Mouse (Mus musculus): ENCODE measurements around the gene Pik3ap1. TPM values are rescaled to one million over a fixed set of nuclear protein-coding genes. Genes with fewer than 3 reads are reported as not detected.
A peak's percentile ranks its signal among the peaks of the same experiment; 100 is the strongest.
"Not testable (repeated sequence)": the region's sequence is repeated elsewhere in the genome, so short reads cannot be mapped to it uniquely, and the experiment has no call there.

Gene Pik3ap1
- polyA plus RNA-seq (2016; fragmentation: Nextera tagmentation; extraction: Ambion mirVana): 2.1 and 2.6 TPM in 2 replicates

GRCm38 (mm10) chr19:41384922-41385508 lies at the start of gene Pik3ap1:
TSS of gene Pik3ap1 (minus strand) at chr19:41385102.
- no peak for ATAC-seq (ENCODE audit: low FRiP score)
- peaks cover 11% of the 10 kb centered on the region for H3K4me1 ChIP-seq
- peaks cover 27% of the 10 kb centered on the region for H3K27me3 ChIP-seq
- H3K9ac ChIP-seq: peak within 1 kb of the TSS; percentile 46; the same call in 1 of the 2 replicates
- H3K36me3 ChIP-seq (replicated peaks): no peaks in the 10 kb centered on the region
- H3K27ac ChIP-seq: no peak within 1 kb of the TSS
- under 1% methylated on average over 41 of the region's 41 CpGs for WGBS
- H3K4me2 ChIP-seq: peak within 1 kb of the TSS; percentile 84
- peak within 1 kb of the TSS; percentile 43 for H3K4me3 ChIP-seq (replicated peaks)
- H3K9me3 ChIP-seq: no peaks in the 10 kb centered on the region

- not testable (repeated sequence) for H3K36me3 ChIP-seq (replicated peaks); ATAC-seq (ENCODE audit: low FRiP score); H3K4me1 ChIP-seq; H3K9ac ChIP-seq; H3K27me3 ChIP-seq; H3K4me2 ChIP-seq; H3K4me3 ChIP-seq (replicated peaks); H3K9me3 ChIP-seq; H3K27ac ChIP-seq
- no CpG with 5 or more reads among the region's 6 CpGs for WGBS
These were observed 46.7 kb upstream of the Pik3ap1 start for GRCm38 (mm10) chr19:41431512-41432164.

- not testable (repeated sequence) for ATAC-seq (ENCODE audit: low FRiP score); H3K9ac ChIP-seq; H3K36me3 ChIP-seq (replicated peaks); H3K4me2 ChIP-seq; H3K27me3 ChIP-seq; H3K4me3 ChIP-seq (replicated peaks); H3K4me1 ChIP-seq; H3K9me3 ChIP-seq; H3K27ac ChIP-seq
- WGBS: no CpG with 5 or more reads among the region's 8 CpGs
These were observed 41.2 kb upstream of the Pik3ap1 start for GRCm38 (mm10) chr19:41425927-41426772.

DNA sequence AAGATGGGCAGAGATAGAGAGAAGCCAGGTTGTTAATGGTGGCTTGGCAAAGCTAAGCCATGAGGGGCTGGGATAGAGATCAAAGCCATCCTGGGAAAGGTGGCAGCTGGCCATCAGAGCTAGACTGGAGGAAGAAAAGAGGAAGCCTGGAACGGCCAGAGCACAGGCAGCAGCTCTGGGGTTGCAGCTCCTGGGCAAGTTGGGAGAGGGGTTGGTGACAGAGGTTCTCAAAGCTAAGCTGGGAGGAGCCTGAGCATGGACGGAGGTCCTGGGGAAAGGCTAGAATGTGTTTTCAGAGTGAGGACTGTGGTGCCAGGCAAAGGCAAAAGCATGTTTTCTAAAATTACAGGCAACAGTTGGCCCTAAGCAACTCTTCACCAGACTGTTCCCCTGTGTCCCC lies 36.4 kb upstream of the Pik3ap1 start:
- Histone ChIP-seq H3K27me3 (no peaks in the 10 kb centered on the region), H3K36me3 (replicated peaks) (no peaks in the 10 kb centered on the region), H3K4me1 (no peaks in the 10 kb centered on the region), H3K27ac (no peak overlapping the region), H3K4me3 (replicated peaks) (no peak overlapping the region), H3K9ac (no peak overlapping the region), H3K9me3 (peaks cover 3% of the 10 kb centered on the region; the same call in 1 of the 2 replicates), H3K4me2 (no peak overlapping the region)
- ATAC-seq (ENCODE audit: low FRiP score): no peak
- WGBS: 86% methylated on average over 2 of the region's 2 CpGs

GRCm38 (mm10) chr19:41418786-41419185 lies 33.9 kb upstream of the Pik3ap1 start:
- WGBS: 74% methylated on average over 2 of the region's 2 CpGs
- no peak for ATAC-seq (ENCODE audit: low FRiP score)
- no peaks in the 10 kb centered on the region for H3K36me3 ChIP-seq (replicated peaks)
- no peak overlapping the region for H3K27ac ChIP-seq
- H3K4me2 ChIP-seq: no peak overlapping the region
- H3K4me3 ChIP-seq (replicated peaks): no peak overlapping the region
- no peaks in the 10 kb centered on the region for H3K27me3 ChIP-seq
- no peak overlapping the region for H3K9ac ChIP-seq
- H3K4me1 ChIP-seq: no peaks in the 10 kb centered on the region
- peaks cover 1% of the 10 kb centered on the region; the same call in 1 of the 2 replicates for H3K9me3 ChIP-seq

DNA sequence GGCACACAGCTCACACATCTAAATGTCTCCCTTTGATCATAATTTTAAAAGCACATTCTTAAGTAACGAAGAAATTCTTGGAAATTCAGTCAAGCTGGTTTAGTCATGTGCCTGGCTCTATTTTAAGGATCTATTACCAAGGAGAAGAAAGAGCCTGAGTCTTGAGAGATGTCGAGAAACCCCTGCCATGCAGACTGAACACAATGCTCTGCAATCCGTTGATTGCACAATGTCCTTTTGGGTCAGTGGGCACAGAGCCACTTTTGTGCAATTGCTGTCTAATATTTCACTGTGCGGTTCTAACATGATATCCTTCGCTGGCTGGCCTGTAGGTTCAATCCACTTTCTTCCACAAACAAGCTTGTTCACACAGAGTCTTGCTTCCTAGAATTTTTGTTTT lies 33.1 kb upstream of the Pik3ap1 start:
- no peak for ATAC-seq (ENCODE audit: low FRiP score)
- no peaks in the 10 kb centered on the region for H3K36me3 ChIP-seq (replicated peaks)
- 25% methylated on average over 5 of the region's 5 CpGs for WGBS
- H3K9ac ChIP-seq: no peak overlapping the region
- no peak overlapping the region for H3K4me3 ChIP-seq (replicated peaks)
- H3K27ac ChIP-seq: no peak overlapping the region
- no peaks in the 10 kb centered on the region for H3K27me3 ChIP-seq
- no peak overlapping the region for H3K4me2 ChIP-seq
- no peaks in the 10 kb centered on the region for H3K4me1 ChIP-seq
- no peaks in the 10 kb centered on the region for H3K9me3 ChIP-seq

- no peak overlapping the region for H3K27ac ChIP-seq
- H3K27me3 ChIP-seq: no peaks in the 10 kb centered on the region
- WGBS: 39% methylated on average over 10 of the region's 10 CpGs
- H3K4me3 ChIP-seq (replicated peaks): no peak overlapping the region
- H3K9ac ChIP-seq: no peak overlapping the region
- no peak for ATAC-seq (ENCODE audit: low FRiP score)
- H3K4me2 ChIP-seq: no peak overlapping the region
- no peaks in the 10 kb centered on the region for H3K36me3 ChIP-seq (replicated peaks)
- no peaks in the 10 kb centered on the region for H3K4me1 ChIP-seq
- no peaks in the 10 kb centered on the region for H3K9me3 ChIP-seq
These were observed 31.3 kb upstream of the Pik3ap1 start for GRCm38 (mm10) chr19:41416201-41416600.

DNA sequence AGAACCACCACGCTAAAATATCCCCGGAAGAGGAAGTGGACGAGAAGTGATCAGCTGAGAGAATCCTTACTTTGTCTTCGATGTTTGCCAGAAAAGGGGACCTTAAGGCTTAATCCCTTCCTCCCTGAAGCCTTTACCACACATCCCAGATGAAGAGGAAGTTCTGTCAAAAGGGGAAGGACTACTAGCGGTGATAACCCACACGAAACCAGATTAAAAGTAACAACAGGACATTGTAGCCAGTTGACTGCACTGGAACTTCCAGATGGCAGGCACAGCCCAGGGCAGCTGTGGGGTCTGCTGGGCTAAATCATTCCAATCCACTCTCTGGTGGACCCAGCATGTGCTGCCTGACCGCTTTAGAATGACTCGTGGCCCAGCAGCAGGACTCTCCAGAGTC lies 17.7 kb upstream of the Pik3ap1 start:
- Histone ChIP-seq H3K36me3 (replicated peaks) (no peaks in the 10 kb centered on the region), H3K4me1 (no peaks in the 10 kb centered on the region), H3K4me3 (replicated peaks) (no peak overlapping the region), H3K9ac (no peak overlapping the region), H3K4me2 (no peak overlapping the region), H3K27ac (no peak overlapping the region), H3K9me3 (no peaks in the 10 kb centered on the region), H3K27me3 (no peaks in the 10 kb centered on the region)
- WGBS: 84% methylated on average over 8 of the region's 8 CpGs
- ATAC-seq (ENCODE audit: low FRiP score): no peak

- Histone ChIP-seq H3K9me3 (0 out of 2 replicates have a peak, but pooled peaks cover 3% of the 10 kb centered on the region), H3K4me3 (replicated peaks) (no peak overlapping the region), H3K36me3 (replicated peaks) (no peaks in the 10 kb centered on the region), H3K4me1 (no peaks in the 10 kb centered on the region), H3K27ac (no peak overlapping the region), H3K4me2 (no peak overlapping the region), H3K27me3 (peaks cover 9% of the 10 kb centered on the region), H3K9ac (no peak overlapping the region)
- ATAC-seq (ENCODE audit: low FRiP score): no peak
- WGBS: 92% methylated on average over 8 of the region's 8 CpGs
These were observed 6.0 kb upstream of the Pik3ap1 start for GRCm38 (mm10) chr19:41390856-41391255.

DNA sequence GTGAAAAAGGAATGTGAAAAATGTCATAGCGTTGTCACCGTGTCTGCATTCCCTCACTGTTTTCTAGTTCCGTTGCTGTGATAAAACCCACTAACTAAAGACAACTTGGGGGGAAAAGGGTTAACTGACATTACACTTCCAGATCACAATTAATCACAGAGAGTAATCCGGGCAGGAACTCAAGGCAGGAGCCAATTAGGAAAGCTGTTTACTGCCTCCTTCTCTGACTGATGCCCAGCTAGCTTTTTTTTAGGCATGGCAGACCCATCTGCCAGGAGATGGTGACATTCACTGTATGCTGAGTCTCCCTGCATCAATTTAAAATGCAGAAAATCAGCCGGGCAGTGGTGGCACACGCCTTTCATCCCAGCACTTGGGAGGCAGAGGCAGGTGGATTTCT lies 4.4 kb upstream of the Pik3ap1 start:
- ATAC-seq (ENCODE audit: low FRiP score): no peak
- Histone ChIP-seq H3K27me3 (peaks cover 22% of the 10 kb centered on the region), H3K36me3 (replicated peaks) (no peaks in the 10 kb centered on the region), H3K4me1 (peaks cover 10% of the 10 kb centered on the region), H3K4me2 (no peak overlapping the region), H3K9ac (no peak overlapping the region), H3K27ac (no peak overlapping the region), H3K4me3 (replicated peaks) (no peak overlapping the region), H3K9me3 (no peaks in the 10 kb centered on the region)
- WGBS: 55% methylated on average over 6 of the region's 6 CpGs

- ATAC-seq (ENCODE audit: low FRiP score): no peak
- no peaks in the 10 kb centered on the region for H3K36me3 ChIP-seq (replicated peaks)
- H3K27me3 ChIP-seq: peaks cover 27% of the 10 kb centered on the region
- H3K4me2 ChIP-seq: no peak overlapping the region
- no peak overlapping the region for H3K4me3 ChIP-seq (replicated peaks)
- no peak overlapping the region for H3K27ac ChIP-seq
- H3K9ac ChIP-seq: no peak overlapping the region
- no peaks in the 10 kb centered on the region for H3K9me3 ChIP-seq
- 95% methylated on average over 7 of the region's 7 CpGs for WGBS
- peaks cover 11% of the 10 kb centered on the region for H3K4me1 ChIP-seq
These were observed 3.3 kb upstream of the Pik3ap1 start for GRCm38 (mm10) chr19:41388242-41388641.

DNA sequence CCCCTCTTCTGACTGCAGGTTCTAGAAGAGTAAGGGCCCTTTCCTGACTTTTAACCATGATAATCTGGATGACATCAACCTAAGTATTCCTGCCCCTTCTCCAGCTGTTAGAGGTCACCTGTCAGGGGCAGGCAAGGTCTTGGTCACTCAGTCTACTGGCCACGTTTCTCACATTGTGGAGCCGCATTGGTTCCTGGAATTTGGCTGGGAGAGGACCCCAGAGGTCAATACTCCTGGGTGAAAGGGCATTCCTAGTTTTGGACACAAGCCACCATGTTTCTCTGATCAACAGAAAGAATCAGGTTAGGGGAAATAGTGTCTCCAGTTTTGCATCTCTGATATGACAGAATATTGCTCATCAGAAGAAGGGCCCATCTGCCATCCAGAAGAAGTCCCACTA lies 2.4 kb upstream of the Pik3ap1 start:
- 80% methylated on average over 2 of the region's 2 CpGs for WGBS
- Histone ChIP-seq H3K4me1 (peaks cover 11% of the 10 kb centered on the region), H3K36me3 (replicated peaks) (no peaks in the 10 kb centered on the region), H3K27me3 (peaks cover 27% of the 10 kb centered on the region), H3K9ac (no peak overlapping the region), H3K9me3 (no peaks in the 10 kb centered on the region), H3K4me2 (no peak overlapping the region), H3K4me3 (replicated peaks) (no peak overlapping the region), H3K27ac (no peak overlapping the region)
- ATAC-seq (ENCODE audit: low FRiP score): no peak

All from forebrain, embryonic 12.5 days (tissue).